Mouse (Mus musculus) midbrain, postnatal 0 days (tissue): ENCODE measurements at regions not wholly inside any gene's neighbourhood (a gene's known extent, or its start where the extent isn't known, plus 50 kb on each side); places are given as distances from the start of the nearest gene placed in this dataset.

ENCODE experiments used
- ATAC-seq: fragments of 200-750 bp; cut with Nextera tagmentation; 2 replicates; pipeline ENCODE4 v1.8.0; 2017; ENCODE audit warnings: moderate number of reproducible peaks, mild to moderate bottlenecking, moderate TSS enrichment, moderate library complexity; ENCODE audit not compliant: low FRiP score
- DNase-seq: peaks from one replicate; pipeline ENCODE4 v3.0.0-alpha.2; 2015; ENCODE audit warnings: low spot score
- H3K27ac ChIP-seq: fragments of 300-500 bp; sonication (generic); 2 replicates; pipeline ENCODE4 v1.5.1; 2014; ENCODE audit warnings: low read depth, mild to moderate bottlenecking, low read length, mixed read lengths
- H3K27me3 ChIP-seq: fragments of 300-500 bp; sonication (generic); 2 replicates; pipeline ENCODE4 v1.6.1; 2014; ENCODE audit warnings: low read length, control low read depth, mixed read lengths; ENCODE audit not compliant: insufficient read depth
- H3K36me3 ChIP-seq: fragments of 300-500 bp; sonication (generic); 2 replicates; pipeline ENCODE4 v1.6.1; 2014; ENCODE audit warnings: low read length, control low read depth, mixed read lengths; ENCODE audit not compliant: insufficient read depth
- H3K4me1 ChIP-seq: fragments of 300-500 bp; sonication (generic); 2 replicates; pipeline ENCODE4 v1.6.1; 2014; ENCODE audit warnings: mild to moderate bottlenecking, control low read depth, antibody characterized with exemption, low read length, mixed read lengths; ENCODE audit not compliant: insufficient read depth
- H3K4me2 ChIP-seq: fragments of 300-500 bp; sonication (generic); 2 replicates; pipeline ENCODE4 v1.6.1; 2014; ENCODE audit warnings: low read depth, mild to moderate bottlenecking, low read length, mixed read lengths; ENCODE audit not compliant: poor library complexity, severe bottlenecking
- H3K4me3 ChIP-seq: fragments of 300-500 bp; sonication (generic); 2 replicates; pipeline ENCODE4 v1.5.1; 2014; ENCODE audit warnings: low read depth, mild to moderate bottlenecking, low read length, moderate library complexity
- H3K9ac ChIP-seq: fragments of 300-500 bp; sonication (generic); replicated peaks from 2 replicates; pipeline ENCODE4 v1.6.1; 2014; ENCODE audit warnings: mild to moderate bottlenecking, low read length, moderate library complexity, mixed read lengths; ENCODE audit not compliant: poor library complexity, severe bottlenecking
- H3K9me3 ChIP-seq: fragments of 300-500 bp; sonication (generic); 2 replicates; pipeline ENCODE4 v1.6.1; 2016; ENCODE audit warnings: low read length, control low read depth
- CTCF ChIP-seq: IDR thresholded peaks from 2 replicates; pipeline ENCODE4 v1.5.1; 2016; ENCODE audit warnings: antibody characterized with exemption, mild to moderate bottlenecking
- WGBS: fragments of 180-500 bp; shearing (Covaris S2); extraction: QIAGEN DNeasy Blood & Tissue Kit; methylation state at CpG from one replicate; pipeline ENCODE4 v1.1.7; 2014; 5-methylcytosine and 5-hydroxymethylcytosine counted together

- 89% methylated on average over 5 of the region's 5 CpGs for WGBS
- Histone ChIP-seq H3K27ac (no peak overlapping the region), H3K4me3 (no peak overlapping the region), H3K9ac (no peak overlapping the region), H3K4me1 (no peaks in the 10 kb centered on the region), H3K36me3 (no peaks in the 10 kb centered on the region), H3K9me3 (no peaks in the 10 kb centered on the region), H3K27me3 (no peaks in the 10 kb centered on the region), H3K4me2 (no peak overlapping the region)
- no peak for TF ChIP-seq CTCF
- ATAC-seq (no peak), DNase-seq (no peak)
Measured at GRCm38 (mm10) chr8:57213066-57213465, 107.7 kb upstream of the Hand2 start.

GRCm38 (mm10) chr8:57213982-57214930 lies 106.5 kb upstream of the Hand2 start:
- Histone ChIP-seq H3K4me2 (no peak overlapping the region), H3K9me3 (no peaks in the 10 kb centered on the region), H3K27ac (no peak overlapping the region), H3K36me3 (no peaks in the 10 kb centered on the region), H3K9ac (no peak overlapping the region), H3K4me1 (no peaks in the 10 kb centered on the region), H3K4me3 (no peak overlapping the region), H3K27me3 (no peaks in the 10 kb centered on the region)
- ATAC-seq (no peak), DNase-seq (no peak)
- 82% methylated on average over 31 of the region's 31 CpGs for WGBS
- no peak for TF ChIP-seq CTCF

- DNase-seq (no peak), ATAC-seq (no peak)
- H3K9ac ChIP-seq: no peak overlapping the region
- H3K27me3 ChIP-seq: no peaks in the 10 kb centered on the region
- TF ChIP-seq CTCF: no peak
- H3K27ac ChIP-seq: no peak overlapping the region
- H3K4me1 ChIP-seq: no peaks in the 10 kb centered on the region
- no peaks in the 10 kb centered on the region for H3K36me3 ChIP-seq
- no peaks in the 10 kb centered on the region for H3K9me3 ChIP-seq
- no peak overlapping the region for H3K4me3 ChIP-seq
- WGBS: 78% methylated on average over 4 of the region's 4 CpGs
- H3K4me2 ChIP-seq: no peak overlapping the region
Measured at GRCm38 (mm10) chr8:57230594-57230993, 90.2 kb upstream of the Hand2 start.

- Histone ChIP-seq H3K27ac (no peak overlapping the region), H3K4me3 (no peak overlapping the region), H3K4me2 (no peak overlapping the region), H3K9ac (no peak overlapping the region), H3K9me3 (no peaks in the 10 kb centered on the region), H3K27me3 (no peaks in the 10 kb centered on the region), H3K4me1 (no peaks in the 10 kb centered on the region), H3K36me3 (no peaks in the 10 kb centered on the region)
- DNase-seq (no peak), ATAC-seq (no peak)
- TF ChIP-seq CTCF: no peak
- WGBS: 78% methylated on average over 2 of the region's 2 CpGs
Measured at GRCm38 (mm10) chr8:57242301-57242700, 78.5 kb upstream of the Hand2 start.

GRCm38 (mm10) chr8:57249061-57249460 lies 71.7 kb upstream of the Hand2 start:
- 82% methylated on average over 5 of the region's 5 CpGs for WGBS
- H3K27ac ChIP-seq: no peak overlapping the region
- no peaks in the 10 kb centered on the region for H3K9me3 ChIP-seq
- H3K27me3 ChIP-seq: no peaks in the 10 kb centered on the region
- H3K4me1 ChIP-seq: no peaks in the 10 kb centered on the region
- TF ChIP-seq CTCF: no peak
- no peaks in the 10 kb centered on the region for H3K36me3 ChIP-seq
- H3K4me3 ChIP-seq: no peak overlapping the region
- ATAC-seq: no peak
- DNase-seq: no peak
- H3K9ac ChIP-seq: no peak overlapping the region
- H3K4me2 ChIP-seq: no peak overlapping the region
